Mouse (Mus musculus): ENCODE results near the gene Slc17a4. TPM values are rescaled to one million over a fixed set of nuclear protein-coding genes. Genes with fewer than 3 reads are reported as not detected.

Slc17a4 gene
- polyA plus RNA-seq (2017; shearing (Covaris generic)): not detected

DNA sequence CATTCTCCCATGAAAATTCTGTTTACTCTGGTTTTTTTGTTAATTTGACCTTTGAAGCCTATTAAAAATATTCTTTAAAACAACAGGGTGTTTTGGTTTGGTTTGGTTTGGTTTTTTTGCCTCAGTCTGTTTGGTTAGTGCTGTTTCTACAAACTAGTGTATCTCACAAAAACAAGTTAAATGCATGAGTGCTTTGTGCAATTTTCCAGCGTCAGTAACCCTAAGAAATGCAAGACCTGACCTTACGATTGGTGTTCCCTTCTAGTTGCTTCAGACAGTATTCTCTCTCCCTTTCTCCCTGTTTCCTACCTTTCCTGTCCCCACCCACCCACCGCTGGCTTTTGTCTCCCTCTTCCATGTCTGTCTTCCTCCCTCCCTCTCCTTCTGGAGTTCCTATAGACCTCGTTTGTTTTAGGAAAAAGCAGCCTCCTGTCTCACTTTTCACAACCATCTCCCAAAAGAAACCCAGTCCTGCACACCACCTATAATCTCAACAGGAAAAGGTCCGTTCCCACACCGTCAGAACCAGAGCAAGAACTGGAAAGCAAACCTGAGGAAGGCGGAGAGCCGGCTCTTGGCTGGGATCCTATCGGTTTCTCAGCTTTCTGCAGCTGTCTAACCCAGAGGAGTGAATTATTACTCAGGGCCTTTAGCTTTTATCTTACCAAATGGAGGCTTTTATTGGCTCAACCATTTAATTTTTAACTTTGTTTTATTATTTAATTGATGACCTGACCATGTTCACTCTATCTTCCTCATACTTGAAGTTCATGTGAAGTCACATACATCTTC, at the start of gene Slc17a4:
Gene Slc17a4, minus strand, starts transcription at position 634 of the 792 bp plus-strand sequence.

DNA sequence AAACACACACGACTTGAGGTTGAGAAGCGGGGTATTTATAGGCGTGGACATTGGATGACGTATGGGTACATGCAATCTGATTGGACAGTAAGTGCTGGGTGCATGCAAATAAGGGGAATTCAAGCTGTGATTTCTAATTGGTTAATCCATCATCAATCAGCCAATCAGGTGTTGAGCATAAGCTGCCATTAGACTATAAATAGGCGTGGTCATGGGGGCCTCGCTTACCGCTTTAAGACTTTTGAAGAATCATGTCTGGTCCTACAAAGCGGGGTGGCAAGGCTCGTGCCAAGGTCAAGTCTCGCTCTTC, 19.4 kb upstream of the Slc17a4 start, which contains the start of gene Hist1h2aa:
Gene Hist1h2aa, plus strand, starts transcription at position 252 of the 310 bp plus-strand sequence.

DNA sequence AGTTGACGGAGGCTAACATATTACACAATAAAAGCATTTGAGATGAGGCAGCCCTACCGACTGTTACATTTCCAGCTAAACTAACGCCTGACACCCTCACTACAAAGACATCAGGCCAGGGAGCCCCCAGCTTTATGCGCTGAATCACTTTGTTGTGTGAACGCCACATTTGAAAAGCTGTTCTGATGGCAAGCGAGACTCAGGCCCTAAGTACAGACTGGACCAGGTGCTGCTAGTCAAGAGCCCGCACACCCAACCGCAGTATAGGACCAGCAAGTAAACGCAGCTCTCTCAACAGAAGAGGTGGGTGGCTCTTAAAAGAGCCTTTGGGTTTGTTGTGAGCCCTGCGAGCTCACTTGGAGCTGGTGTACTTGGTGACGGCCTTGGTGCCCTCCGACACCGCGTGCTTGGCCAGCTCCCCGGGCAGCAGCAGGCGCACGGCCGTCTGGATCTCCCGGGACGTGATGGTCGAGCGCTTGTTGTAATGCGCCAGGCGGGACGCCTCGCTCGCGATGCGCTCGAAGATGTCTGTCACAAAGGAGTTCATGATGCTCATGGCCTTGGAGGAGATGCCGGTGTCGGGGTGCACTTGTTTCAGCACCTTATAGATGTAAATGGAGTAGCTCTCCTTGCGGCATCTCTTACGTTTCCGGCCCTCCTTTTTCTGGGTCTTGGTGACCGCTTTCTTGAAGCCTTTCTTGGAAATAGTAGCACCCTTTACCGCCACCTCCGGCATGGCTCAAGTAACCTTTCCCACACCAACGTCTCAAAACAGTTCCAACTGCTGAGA, 18.8 kb upstream of the Slc17a4 start, which contains the start of gene Hist1h2ba:
Gene Hist1h2ba, minus strand, starts transcription at position 736 of the 790 bp plus-strand sequence.

DNA sequence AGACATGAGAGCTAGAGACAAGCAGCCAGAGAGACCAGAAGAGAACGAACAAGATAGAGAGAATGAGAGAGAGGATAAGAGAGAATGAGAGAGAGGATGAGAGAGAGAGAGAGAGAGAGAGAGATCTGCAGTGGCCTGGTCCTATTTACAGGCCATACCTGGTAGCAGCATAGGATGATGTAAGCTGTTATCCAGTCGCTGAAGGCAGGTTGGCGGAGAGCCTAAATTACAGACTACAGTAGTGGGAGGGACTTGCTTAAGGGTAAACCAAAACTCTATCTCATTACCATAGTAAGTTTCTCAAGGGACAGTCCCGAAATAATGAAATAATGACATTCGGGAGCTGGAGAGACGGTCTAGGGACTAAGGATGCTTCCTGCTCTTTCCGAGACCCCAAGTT, 47.4 kb downstream of the Slc17a4 start, which contains the start of gene Slc17a1:
Gene Slc17a1, plus strand, starts transcription at position 346 of the 400 bp plus-strand sequence.

Other genes starting within 250 kb of the Slc17a4 start
- 0.29 TPM for gene Hist1h2ac, start 231.1 kb downstream of the Slc17a4 start, polyA plus RNA-seq (2017; shearing (Covaris generic))
- gene Hist1h2bc, start 230.8 kb downstream of the Slc17a4 start, polyA plus RNA-seq (2017; shearing (Covaris generic)): 10.1 TPM
- gene Hist1h1t, start 219.2 kb downstream of the Slc17a4 start, polyA plus RNA-seq (2017; shearing (Covaris generic)): not detected
- 4.5 TPM for gene Hist1h4c, start 216.6 kb downstream of the Slc17a4 start, polyA plus RNA-seq (2017; shearing (Covaris generic))
- gene Hfe, start 204.2 kb downstream of the Slc17a4 start, polyA plus RNA-seq (2017; shearing (Covaris generic)): 0.79 TPM
- 34.3 TPM for gene Hist1h1c, start 176.2 kb downstream of the Slc17a4 start, polyA plus RNA-seq (2017; shearing (Covaris generic))
- gene Hist1h3c, start 169.4 kb downstream of the Slc17a4 start, polyA plus RNA-seq (2017; shearing (Covaris generic)): not detected
- gene Hist1h2bb, start 168.3 kb downstream of the Slc17a4 start, polyA plus RNA-seq (2017; shearing (Covaris generic)): not detected
- gene Hist1h2ab, start 163.9 kb downstream of the Slc17a4 start, polyA plus RNA-seq (2017; shearing (Covaris generic)): not detected
- not detected for gene Hist1h3b, start 162.7 kb downstream of the Slc17a4 start, polyA plus RNA-seq (2017; shearing (Covaris generic))
- 6.6 TPM for gene Hist1h4b, start 158.0 kb downstream of the Slc17a4 start, polyA plus RNA-seq (2017; shearing (Covaris generic))
- not detected for gene Hist1h4a, start 153.8 kb downstream of the Slc17a4 start, polyA plus RNA-seq (2017; shearing (Covaris generic))
- gene Hist1h3a, start 152.6 kb downstream of the Slc17a4 start, polyA plus RNA-seq (2017; shearing (Covaris generic)): 3.8 TPM
- gene Hist1h1a, start 151.3 kb downstream of the Slc17a4 start, polyA plus RNA-seq (2017; shearing (Covaris generic)): not detected
- gene Trim38, start 145.1 kb downstream of the Slc17a4 start, polyA plus RNA-seq (2017; shearing (Covaris generic)): not detected
- not detected for gene Slc17a2, start 108.0 kb downstream of the Slc17a4 start, polyA plus RNA-seq (2017; shearing (Covaris generic))
- not detected for gene Slc17a3, start 75.6 kb downstream of the Slc17a4 start, polyA plus RNA-seq (2017; shearing (Covaris generic))
- gene Slc17a1, start 47.3 kb downstream of the Slc17a4 start, polyA plus RNA-seq (2017; shearing (Covaris generic)): not detected
- gene Hist1h2ba, start 19.1 kb upstream of the Slc17a4 start, polyA plus RNA-seq (2017; shearing (Covaris generic)): not detected
- gene Hist1h2aa, start 19.5 kb upstream of the Slc17a4 start, polyA plus RNA-seq (2017; shearing (Covaris generic)): not detected
- gene Scgn, start 76.2 kb upstream of the Slc17a4 start, polyA plus RNA-seq (2017; shearing (Covaris generic)): not detected

Data from effector memory CD4-positive, alpha-beta T cell, adult 5 months (primary cell).